Mouse (Mus musculus) hindlimb bud, embryonic 11.5 days (tissue): Measurements from ENCODE around the gene Dock4.

Source experiments
- DNase-seq: peaks from one replicate; pipeline ENCODE4 v3.0.0-alpha.2; 2012; ENCODE audit warnings: low read depth, low spot score; ENCODE audit errors: extremely low spot score

Dock4 gene

DNA sequence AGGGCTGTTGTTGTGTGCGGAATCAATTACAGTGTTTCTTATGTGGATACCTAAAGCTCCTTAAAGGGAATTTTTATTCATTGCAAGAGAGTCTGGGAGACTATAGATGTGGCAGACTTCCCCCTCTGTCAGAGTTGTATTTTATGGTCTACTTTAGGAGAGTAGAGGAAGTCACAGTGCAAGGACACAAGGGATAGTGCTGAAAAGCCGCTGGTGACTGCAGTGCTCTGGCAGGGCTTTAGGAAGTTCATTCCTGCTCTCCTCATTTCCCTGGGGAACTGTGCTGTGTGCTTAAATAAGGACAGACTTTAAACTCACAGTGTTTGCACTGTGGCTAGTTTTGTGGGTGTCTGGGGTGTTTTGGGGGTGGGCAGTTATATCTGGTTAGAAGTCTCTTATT, 118.5 kb downstream of the Dock4 start:
- DNase-seq: no peak

DNA sequence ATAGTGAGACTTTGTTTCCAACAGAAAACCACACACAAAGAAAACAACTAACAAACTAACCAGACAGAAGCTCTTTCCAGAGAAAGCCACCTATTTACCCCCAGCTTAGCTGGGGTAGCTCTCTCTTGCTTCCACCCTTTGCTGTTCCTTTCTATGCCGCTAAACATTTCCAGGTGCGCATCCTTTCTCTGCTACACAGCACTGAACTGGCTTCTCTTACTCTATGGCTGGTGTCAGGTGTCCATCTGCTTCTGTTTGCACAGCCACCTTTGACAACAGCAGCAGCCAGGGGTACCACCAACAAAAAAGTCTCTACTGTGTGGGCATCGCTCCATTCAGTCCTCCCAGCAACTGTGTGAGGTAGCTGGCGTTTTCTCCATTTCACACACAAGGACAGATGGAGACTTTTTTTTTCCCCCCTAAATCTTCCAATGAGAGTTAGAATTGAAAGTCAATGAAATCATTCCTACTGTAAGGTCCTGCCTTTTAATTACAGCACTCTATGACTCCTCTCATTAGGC, 122.7 kb downstream of the Dock4 start:
- no peak for DNase-seq

DNA sequence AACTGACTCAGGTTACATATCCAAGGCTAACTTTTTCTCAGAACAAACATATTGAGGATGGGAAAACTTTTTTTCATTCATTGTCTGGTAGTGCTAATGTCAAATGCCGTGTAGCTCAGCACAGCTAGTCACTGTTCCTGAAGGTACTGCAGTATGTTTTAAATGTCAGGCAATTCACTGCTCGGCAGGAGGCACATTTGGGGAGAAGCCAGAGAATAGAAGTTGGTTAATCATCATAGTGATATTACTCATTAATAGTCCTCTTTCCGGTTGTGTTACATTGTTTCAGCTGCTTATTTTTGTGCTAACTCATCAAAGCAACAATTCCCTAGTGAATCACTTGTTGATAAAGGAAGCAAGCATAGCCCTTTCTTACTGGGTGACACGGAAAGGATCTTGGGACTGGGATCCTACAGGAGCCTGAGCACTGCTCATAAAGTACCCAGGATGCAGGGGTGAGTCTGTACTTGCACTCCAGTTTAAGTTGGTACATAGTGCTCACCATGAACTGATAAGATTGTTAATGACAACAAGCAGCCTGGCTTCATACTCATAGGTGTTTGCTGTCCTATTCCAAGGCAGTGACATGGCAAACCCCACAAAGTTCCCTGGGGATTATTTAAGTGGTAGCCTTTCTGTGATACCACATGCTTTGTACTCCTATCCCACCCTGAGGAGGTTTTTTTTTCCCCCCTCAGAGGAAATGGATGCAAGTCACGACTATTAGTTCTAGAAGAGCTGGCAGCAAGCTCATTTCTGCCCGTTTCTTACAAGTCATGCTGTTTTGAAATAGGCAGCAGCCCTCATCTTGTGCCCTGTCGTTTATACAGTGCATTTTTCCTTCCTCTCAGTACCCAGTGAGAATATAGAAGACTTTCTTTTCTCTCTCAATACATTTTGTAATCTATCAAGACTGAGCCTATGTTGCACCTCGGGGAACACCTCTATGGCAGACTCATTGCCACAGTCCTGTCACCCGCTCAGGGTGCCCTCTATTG, 123.5 kb downstream of the Dock4 start:
- no peak for DNase-seq

DNA sequence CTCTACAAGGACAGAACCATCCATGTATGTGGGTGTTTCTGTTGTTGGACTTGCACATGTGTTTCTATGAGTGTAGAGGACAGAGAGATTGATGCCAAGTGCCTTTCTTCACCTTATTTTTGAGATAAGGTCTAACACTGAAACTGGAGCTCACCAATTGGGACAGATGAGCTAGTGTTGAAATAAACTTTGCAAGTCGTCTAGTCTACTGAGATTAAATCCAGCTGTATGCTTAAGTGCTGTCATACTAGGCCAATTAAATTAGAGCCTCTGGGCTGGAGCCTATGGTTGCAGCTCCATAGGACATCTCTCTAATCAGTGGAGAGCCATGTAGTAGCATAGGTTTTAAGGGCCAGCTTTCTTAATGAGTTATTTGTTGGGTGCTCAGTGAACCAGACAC, 124.5 kb downstream of the Dock4 start:
- no peak for DNase-seq

DNA sequence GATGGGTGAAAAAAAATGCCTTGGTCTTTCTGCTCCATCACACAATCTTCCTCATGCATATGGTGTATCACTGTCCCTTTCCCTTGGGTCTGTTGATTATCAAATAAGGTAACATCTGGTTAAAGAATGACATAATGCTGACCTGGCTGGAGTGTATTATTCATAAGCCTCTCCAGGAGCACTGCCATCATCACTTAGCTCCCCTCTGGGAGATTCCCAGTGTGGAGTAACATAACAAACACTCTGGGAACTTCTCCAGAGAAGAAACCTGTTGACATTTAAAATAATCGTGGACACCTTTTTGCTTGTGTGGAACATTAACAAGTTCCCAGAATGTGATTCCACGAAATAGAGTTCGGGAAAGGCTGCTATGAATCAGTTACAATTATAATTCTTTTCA, 128.3 kb downstream of the Dock4 start:
- no peak for DNase-seq

DNA sequence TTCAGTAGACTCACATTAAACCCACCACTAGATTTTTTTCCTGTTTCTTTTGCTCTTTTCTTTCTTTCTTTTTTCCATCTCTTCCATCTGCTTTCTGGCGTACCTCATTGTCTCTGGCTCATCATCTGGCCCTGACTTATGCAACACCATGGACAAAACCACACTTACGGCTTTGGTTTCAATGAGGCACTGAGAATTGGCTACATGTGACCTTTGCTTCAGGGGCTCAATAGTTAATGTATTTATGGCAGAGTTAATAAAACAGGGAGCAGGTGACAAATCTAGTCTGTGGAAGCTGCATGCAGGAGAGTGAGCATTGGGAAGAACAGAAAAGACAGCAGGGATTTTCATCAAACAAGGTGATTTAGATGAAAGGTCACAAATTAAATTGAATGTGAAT, 131.0 kb downstream of the Dock4 start:
- no peak for DNase-seq

DNA sequence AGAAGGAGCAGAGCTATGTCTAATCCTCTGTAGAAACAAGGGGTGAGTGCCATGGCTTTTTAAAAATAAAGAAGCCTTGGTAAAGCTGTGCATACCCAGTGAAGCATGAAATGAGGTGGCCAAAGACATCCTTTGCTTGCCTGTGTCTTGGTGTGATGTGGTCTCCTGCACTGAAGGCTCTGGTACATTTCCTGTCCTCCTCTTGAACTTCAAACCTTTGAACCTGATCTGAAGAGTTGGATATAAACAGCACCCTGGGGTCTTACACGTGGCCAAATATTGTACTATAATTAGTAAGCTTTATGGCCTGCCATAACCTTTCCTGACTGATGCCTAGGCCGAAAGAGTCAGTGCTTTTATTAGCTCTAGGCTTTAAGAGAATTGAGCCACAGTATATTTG, 134.6 kb downstream of the Dock4 start:
- no peak for DNase-seq

DNA sequence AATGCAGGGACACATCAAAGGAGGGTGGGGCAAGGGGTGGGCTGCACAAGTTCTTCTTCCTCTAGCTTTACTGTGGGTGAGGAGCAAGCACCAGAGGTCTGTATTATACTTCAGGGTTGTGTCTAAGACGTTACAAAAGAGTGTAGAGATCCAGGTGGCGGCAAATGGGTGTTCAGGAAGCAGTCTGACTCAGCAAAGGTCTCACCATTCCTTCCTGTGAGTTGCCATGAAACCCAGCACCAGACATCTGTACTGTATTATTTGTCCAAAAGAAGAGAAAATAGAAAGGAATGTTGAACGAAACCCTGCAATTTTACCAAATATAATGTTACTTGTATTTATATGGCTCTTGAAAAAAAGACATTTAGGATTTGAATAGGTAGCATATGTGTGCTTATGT, 135.3 kb downstream of the Dock4 start:
- DNase-seq: no peak

DNA sequence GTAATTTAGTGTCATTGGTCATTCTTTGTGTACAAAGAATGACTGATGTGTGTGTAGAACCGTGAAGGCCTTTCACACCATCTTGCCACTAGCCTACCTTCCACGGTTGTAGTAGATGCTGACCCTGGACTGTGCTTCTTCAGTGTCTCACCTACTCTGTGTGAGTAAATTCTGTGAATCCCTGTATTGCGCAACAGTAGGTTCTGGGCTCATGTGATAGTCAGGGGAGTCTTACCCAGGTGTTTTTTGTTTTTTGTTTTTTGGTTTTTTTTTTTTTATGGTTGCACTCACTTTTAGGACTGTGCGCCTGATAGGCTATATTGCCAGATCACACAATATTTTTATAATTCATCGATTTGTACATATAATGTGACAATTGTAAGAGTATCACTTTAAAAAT, 136.3 kb downstream of the Dock4 start:
- DNase-seq: no peak

DNA sequence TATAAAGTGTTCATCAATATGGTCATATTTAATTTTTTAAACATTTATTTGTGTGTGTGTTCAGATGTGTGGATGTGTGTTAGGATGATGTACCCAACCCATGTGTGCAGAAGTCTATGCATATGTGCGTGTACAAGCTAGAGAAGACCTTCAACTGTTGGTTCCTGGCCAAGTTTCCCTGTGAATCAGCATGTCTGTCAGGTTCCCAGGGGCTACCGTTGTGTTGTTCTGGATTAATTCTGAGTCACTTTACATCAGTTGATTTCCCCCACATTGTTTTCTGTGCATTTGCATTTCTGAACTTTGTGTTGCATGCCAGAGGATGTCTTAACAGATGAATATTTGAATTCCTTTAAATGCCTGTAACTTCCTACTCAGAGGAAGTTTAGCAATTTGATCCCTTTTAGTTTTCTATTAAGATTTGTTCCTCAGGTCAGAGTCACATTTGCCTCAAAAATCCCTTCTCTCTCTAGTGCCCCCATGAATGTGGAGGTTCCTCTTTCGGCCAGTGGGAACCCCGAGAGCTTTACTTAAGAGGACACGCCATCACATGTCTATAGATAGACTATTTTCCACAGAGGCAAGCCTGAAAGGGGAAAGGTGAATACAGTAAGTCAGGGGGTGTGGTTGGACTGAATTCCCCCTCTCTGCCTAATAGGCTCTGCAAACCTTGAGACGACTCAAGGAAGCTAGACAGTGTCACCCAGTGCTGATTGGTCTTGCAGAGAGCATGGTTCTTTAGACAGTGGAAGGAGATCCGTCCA, 139.0 kb downstream of the Dock4 start:
- DNase-seq: no peak

DNA sequence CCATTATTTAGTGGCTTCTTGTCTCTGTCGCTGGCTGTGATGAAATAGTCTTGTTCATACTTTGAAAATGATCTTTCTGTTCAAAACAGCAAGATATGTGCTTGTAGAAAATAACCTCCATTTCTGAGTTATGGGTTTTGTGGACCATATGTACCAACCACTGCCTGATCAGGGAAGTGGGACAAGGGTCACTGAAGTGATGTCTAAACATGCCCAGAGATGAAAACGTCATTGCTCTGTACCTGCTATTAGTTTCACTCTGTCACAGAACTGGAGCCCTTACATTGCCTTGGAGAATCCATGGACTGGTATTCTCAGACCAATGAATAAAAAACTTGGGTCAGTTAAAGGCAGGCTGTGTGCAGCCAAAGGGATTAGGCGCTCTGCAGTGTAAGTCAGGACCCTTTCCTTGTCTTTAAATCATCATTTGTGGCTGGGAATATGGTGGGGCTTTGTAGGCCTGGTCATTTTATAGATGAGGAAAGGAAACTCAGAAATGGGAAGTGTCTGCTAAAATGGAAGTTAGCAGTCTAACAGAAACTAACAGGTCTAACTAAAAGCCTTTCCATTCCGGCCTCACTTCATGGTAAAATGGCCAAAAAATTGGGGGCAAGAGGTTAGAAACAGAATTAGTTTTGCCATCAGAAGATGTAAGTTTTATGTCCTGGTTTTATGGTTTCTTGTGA, 139.8 kb downstream of the Dock4 start:
- DNase-seq: no peak

DNA sequence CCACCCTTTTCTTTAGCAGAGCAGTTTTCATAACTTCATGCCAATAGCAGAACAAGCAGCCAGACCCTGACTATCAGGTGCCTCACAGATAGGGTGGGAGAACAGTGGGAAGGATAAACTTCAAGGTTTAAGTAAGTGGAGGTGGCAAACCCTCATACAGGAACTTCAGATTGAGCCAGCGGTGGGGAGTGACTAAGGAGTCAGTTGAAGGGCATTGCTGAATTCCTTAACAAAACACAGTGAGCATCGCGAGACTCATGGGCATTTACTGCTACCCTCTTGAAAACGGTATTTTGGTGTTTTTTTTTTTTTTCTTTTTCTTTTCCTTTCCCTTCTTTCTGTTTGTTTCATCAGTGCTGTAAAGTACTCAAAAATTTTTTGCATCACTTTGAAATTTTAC, 148.4 kb downstream of the Dock4 start:
- DNase-seq: no peak

DNA sequence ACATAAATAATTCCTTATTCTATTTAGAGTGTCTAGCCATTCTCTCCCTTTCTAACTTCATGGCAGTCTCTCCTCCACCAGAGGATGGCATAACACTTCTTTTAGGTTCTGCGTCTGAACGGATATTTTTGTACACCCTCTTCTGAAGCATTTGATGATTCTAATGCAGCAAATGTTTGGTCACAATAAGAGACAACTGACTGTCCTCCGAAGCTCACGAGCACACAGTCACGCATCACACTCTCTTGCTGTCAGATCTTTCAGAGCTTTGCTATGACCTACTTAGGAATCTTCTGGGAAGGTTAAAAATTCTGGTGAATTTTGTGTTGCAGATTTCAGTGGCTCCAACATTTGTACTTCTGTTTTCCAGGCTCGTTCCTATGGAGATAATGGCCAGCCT, 149.7 kb downstream of the Dock4 start:
- no peak for DNase-seq

DNA sequence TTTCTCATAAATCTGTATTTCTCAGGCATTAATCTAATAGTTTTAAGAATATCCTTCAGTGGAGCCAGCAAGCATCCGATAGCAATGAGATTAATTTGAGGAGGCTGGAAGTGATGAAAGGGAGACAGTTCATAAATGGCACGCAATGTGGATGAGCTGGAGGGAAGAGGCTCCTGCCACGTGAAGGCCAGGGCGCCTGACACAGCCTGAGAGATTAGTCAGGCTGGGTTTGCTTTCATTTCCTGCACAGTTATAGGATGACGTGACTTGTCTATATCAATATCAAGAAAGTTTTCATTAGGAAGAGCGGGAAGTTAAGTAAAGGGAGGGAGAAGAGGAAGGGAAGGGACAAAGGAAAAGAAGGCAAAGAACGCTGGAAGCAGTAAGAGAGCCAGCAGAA, 150.3 kb downstream of the Dock4 start:
- DNase-seq: no peak

DNA sequence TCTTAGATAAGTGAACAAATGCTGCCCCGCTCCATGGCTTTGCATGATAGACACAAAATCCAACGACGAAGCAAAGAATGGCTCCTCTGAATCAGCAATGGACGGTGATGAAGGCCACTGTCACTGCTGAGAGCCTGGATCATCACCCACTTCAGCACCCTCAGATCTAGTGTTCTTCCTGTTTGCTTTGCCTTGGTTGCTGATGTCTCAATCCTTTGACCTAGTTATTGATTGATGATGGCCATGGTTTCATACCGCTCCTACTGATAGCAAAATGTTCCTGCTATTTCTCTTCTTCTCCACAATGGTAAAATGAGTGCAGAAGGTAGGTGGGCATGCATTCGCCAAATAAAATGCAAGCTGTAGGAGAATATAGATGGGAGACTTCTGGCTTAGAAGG, 150.7 kb downstream of the Dock4 start:
- DNase-seq: no peak

DNA sequence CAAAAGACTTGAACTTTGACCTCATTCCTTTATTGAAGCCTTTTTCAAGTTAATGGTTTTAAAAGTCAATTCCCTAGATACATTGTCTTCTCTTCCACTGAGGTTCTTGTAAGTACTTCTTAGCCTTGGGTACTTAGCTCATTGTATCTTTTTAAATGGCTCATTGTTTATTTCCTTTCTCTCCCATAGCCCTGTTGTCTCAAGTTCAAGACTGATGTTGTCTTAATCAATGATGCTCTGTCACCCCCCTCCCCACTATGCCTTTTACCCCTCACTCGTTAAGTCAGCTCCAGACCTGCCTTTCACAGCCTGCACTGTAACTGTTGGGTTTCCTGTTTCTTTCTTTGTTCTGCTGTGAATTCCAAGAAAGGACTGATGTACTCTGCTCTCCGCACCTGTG, 154.2 kb downstream of the Dock4 start:
- no peak for DNase-seq

DNA sequence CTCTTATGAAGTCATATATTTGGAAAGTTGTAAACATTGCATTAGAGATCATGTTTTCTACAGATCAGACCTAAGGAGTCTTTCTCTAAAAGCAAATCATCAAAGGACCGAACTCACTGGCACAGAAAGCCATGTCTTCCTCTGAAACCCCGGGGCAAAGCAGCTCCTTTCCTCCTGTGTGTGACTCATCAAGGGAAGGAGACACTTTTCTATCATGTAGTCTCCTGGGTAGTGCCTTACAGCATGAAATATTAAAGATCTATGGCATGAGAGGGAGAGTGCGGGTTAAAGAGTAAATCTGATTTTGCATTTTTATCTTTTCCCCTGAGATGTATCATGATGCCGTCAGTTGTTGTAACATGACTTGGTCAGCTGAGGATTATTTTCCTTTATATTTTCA, 159.8 kb downstream of the Dock4 start:
- DNase-seq: no peak

DNA sequence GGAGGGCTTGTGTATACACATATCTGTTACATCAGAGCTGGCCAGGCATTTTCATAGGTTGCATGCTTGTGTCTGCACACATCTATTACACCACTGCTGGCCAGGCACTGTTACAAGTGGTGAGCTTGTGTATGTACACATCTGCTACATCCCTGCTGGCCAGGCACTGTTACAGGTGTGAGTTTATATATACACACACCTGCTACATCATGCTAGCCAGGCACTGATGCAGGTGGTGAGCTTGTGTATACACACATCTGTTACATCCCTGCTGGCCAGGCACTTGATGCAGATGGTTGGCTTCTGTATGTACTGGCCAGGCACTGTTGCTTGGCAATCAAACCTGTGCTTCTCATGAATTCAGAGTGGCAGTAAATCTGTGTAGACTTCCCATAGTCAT, 177.2 kb downstream of the Dock4 start:
- DNase-seq: no peak

DNA sequence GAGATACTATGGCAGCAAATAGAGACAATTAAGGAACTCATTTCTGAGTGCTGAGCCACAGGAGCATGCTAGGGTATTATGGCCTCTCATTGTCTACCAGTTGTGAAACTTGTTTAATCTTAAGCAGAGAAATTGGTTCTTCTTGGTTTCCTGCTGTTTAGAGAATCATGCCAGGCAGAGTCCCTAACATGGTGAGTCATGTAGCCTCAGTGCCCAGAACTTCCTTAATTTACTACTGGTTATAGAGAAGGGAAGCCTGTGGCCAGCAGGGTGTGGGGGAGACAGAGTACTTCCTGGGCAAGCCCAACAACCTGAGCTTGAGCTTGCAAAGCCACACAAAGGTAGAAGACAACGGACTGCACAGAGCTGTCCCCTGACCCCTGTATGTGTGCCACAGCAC, 180.8 kb downstream of the Dock4 start:
- DNase-seq: no peak

DNA sequence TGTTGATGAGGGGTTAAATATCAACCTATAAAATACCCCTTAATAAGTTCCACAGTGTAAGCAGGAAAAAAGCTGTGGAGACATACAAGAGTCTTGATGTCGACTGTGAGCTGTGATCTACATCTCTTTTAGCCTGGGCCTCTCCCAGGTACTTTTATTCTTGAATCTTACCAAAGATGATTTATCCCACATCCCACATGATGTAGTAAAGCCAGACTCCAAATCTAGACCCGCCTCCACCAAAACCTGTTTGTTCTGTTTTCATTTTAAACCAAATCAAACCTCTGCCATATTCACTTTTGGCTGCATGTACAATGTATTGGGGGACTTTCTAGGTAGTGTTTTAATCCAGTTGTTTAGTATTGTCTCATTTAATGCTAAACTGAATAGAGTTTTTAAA, 187.5 kb downstream of the Dock4 start:
- DNase-seq: no peak

DNA sequence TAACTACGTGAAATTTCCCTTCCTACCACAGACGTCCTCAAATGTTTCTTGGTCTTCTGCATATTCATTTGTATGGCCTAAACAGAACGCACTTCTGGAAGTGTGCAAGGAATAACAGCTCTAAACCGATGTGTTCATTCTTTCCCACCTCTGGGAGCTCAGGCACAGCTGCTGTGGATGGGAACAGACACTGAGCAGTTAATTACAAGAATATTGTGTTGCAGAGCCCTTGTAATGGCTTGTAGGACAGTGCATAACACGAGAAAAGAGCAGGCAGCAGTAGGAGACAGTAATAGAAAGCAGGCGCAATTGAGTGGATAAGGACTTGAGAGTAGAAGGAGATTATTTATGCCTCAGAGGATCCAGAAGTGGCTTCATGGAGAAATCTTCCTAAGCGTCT, 188.4 kb downstream of the Dock4 start:
- no peak for DNase-seq
